In genomic region chr5:110363179-110363821, GRCm38 (mm10) we compare ENCODE assay signal across 9 mouse cellular contexts. TPM values are rescaled to one million over a fixed set of nuclear protein-coding genes. Genes with fewer than 3 reads are reported as not detected.
DNase-seq lines count a peak whose midpoint lies in the region; ATAC-seq and TF ChIP-seq lines count a peak whose summit lies in the region.
"Had no signal": no experiment of that assay in that cellular context is flagged by ENCODE, and none has a peak within 500 bp of the region (broad histone marks: within the 10 kb centered on the region; RNA-seq: fewer than 3 reads in every experiment).

No protein-coding gene starts in this region.

- TF ChIP-seq CTCF in cortical plate, adult 2 months (IDR thresholded peaks at IDR 0.05; ENCODE audit: extremely low read depth, insufficient read depth, low read length), result no peak

- DNase-seq in adrenal gland, adult 18-20 months (ENCODE audit: low spot score in 2 of 2), result peak; percentile 75 to 77
- peak; percentile 86 for DNase-seq in gastrocnemius, postnatal 14 days
- peak; percentile 75 for DNase-seq in induced T-regulatory cell, adult 2 months (ENCODE audit: low read depth)
- peak; percentile 60 to 88 for DNase-seq in left cerebral cortex, postnatal 10 days (ENCODE audit: extremely low spot score in 1 of 2, low spot score in 2 of 2)
- DNase-seq in right cerebral cortex, postnatal 25 days, result peak; percentile 85
- no peak for DNase-seq in adipocyte (ENCODE audit: low spot score)

- ATAC-seq in megakaryocyte progenitor cell, adult 5-6 weeks (replicated peaks; ENCODE audit: poor library complexity), result peak; percentile 89

- H3K27ac ChIP-seq in cortical plate, adult 2 months (ENCODE audit: insufficient read depth, low read length), result no peak overlapping the region; the same call in 1 of the 2 replicates

- intact Hi-C loops in gastrocnemius, postnatal 14 days (cut with DNase I; ENCODE audit: low total_unique reads), result no loop called here
- intact Hi-C loops in left cerebral cortex, postnatal 10 days (cut with DNase I), result loop anchor here (5.0 kb wide), 1 partner anchor 69 kb away; no protein-coding TSS in a partner anchor

- peak overlapping the region; percentile 34 for H3K4me3 ChIP-seq in cortical plate, adult 2 months (ENCODE audit: insufficient read depth, low read length)

- no peaks in the 10 kb centered on the region for H3K4me1 ChIP-seq in cortical plate, adult 2 months (ENCODE audit: control insufficient read depth, insufficient read depth, low read length)

- no peak for TF ChIP-seq POLR2A in cortical plate, adult 2 months (IDR thresholded peaks at IDR 0.05; ENCODE audit: extremely low read depth, insufficient read depth, low read length)

RNA-seq across cellular contexts. Expression of gene Lrcol1, which starts 18.8 kb away (rescaled TPM):
- total RNA-seq in adrenal gland, adult 18-20 months (2021), result not detected
- not detected in 2 replicates for polyA plus RNA-seq in cortical plate, adult 2 months (2012; rRNA removed)
- not detected for total RNA-seq in gastrocnemius, postnatal 14 days (2021)
- not detected for total RNA-seq in left cerebral cortex, postnatal 10 days (2021)
- not detected in 2 replicates for total RNA-seq in megakaryocyte progenitor cell, adult 5-6 weeks (2015)
- not detected in 2 replicates for total RNA-seq in megakaryocyte progenitor cell, adult 5-6 weeks (2017)
- total RNA-seq: liver, adult 2 months had no signal
- polyA plus RNA-seq: liver, adult 2 months had no signal

RNA-seq across cellular contexts. Expression of gene P2rx2, which starts 20.3 kb away (rescaled TPM):
- under 1 TPM; 0.54 to 0.80 TPM for total RNA-seq in adrenal gland, adult 18-20 months (2021)
- polyA plus RNA-seq in cortical plate, adult 2 months (2012; rRNA removed), result 0.21 TPM in 2 replicates
- not detected for total RNA-seq in gastrocnemius, postnatal 14 days (2021)
- total RNA-seq in left cerebral cortex, postnatal 10 days (2021), result 1 to 10 TPM; 1.5 to 1.9 TPM
- total RNA-seq in megakaryocyte progenitor cell, adult 5-6 weeks (2015), result not detected in 2 replicates
- not detected in 2 replicates for total RNA-seq in megakaryocyte progenitor cell, adult 5-6 weeks (2017)
- total RNA-seq: liver, adult 2 months had no signal
